Mouse (Mus musculus) mature B cell (primary cell): ENCODE data around the gene Washc4.
"Not testable (repeated sequence)": the region's sequence is repeated elsewhere in the genome, so short reads cannot be mapped to it uniquely, and the experiment has no call there.

ENCODE experiments used
- in situ Hi-C: fragments of 300-500 bp; cut with MboI; formaldehyde crosslinking; loops from 2 replicates; pipeline ENCODE4 v1.14.3; 2019

Gene Washc4

DNA sequence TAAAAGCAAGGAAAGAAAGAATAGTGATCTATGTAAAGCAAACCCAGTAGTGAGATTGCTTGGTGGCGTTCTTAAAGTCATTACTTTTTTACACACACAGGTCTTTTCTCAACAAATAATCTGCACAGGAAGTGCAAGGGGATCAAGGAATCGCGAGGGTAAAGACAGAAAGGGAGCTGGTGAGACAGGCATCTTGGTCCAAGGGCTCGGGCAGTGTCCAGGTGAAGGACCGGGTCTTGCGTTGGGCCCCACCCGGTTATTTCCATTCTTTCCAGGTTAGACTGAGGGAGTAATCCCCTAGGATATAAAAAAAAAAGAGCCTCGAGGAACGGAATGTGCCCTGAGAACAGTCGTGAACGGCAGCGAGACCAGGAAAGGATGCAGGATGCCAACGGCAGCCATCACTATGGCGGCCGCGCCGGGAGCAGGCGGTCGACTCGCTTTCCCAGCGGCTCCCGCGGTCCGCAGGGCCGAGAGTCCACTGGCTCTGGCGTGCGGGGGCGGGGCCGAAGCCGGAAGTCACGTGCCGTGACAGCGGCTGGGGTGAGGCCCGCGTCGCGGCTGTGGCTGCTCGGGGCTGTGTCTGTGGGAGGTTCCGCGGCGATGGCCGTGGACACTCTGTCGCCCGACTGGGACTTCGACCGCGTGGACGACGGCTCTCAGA is at the start of gene Washc4:
Washc4 (plus strand) TSS at position 314 of the 664 bp plus-strand sequence.
- in situ Hi-C loops = no loop called here

DNA sequence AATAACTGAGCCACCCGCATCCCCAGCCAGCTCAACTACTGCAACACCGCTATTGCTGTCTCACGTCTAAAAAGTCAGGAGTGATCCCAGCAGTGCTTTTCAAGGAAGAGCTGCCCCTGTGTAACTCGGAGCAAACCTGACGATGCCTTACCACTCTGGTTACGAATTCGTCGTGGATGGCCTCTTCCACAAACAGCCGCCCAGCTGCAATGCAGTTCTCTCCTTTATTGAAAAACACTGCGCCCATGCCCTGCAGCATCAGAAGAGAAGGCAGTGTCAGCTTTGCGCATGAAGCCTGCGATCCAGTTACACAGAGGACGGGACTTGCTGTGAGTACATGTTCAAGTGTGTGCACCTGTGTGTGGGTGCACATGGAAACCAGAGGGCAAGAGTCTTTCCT is 46.2 kb upstream of the Washc4 start:
- in situ Hi-C loops = no loop called here

GRCm38 (mm10) chr10:83508962-83509660 is 34.4 kb upstream of the Washc4 start:
- in situ Hi-C loops = loop anchor here (10.0 kb wide), 1 partner anchor 604 kb away; no protein-coding TSS in a partner anchor

DNA sequence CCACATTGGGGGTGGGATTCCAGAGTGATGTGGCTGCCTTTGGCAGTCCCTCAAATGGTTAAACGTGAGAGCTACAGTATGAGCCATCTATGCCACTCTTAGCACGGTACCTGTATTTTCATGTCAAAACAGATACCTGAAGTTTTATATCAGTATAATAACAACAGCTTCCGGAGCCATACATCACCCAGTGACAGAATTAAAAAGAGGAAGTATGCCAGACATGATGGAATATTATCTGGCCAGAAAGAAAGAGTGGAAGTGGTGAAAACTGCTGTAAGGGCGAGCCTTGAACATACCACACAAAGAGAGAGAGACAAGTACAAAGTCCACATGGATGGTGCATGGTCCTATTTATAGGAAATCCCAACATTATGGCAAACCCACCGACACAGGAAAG is 32.2 kb upstream of the Washc4 start:
- in situ Hi-C loops = no loop called here

DNA sequence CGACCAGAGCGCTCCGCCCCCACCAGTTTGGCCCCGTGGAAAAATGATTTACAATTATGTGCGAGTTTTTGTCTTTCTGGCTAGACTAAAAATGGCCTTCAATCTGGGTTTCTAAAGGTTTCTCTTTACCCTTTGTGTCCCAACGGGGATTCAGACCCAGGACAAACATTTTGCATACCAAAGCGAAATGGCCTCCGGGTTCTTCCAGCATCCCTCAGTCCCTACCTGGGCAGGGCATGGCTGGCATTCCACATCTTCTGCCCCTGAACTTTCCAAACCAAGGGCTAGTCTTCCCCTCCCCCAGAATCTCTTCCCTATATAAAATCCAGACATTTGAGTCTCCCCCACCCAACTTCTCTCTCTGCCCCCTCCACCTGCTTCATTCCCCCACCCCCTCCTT is 29.8 kb upstream of the Washc4 start:
- in situ Hi-C loops = no loop called here

GRCm38 (mm10) chr10:83520990-83521389 is 22.6 kb upstream of the Washc4 start:
- in situ Hi-C loops = no loop called here

- in situ Hi-C loops = not testable (repeated sequence)
These were observed 19.3 kb upstream of the Washc4 start for GRCm38 (mm10) chr10:83524238-83524637.

GRCm38 (mm10) chr10:83530384-83530967 is 13.1 kb upstream of the Washc4 start:
- in situ Hi-C loops = no loop called here

GRCm38 (mm10) chr10:83533258-83533909 is 10.2 kb upstream of the Washc4 start:
- in situ Hi-C loops = no loop called here

- in situ Hi-C loops = no loop called here
These were observed 9.7 kb upstream of the Washc4 start, which contains the start of gene Aldh1l2 for GRCm38 (mm10) chr10:83533910-83534283. TSS of gene Aldh1l2 (minus strand) at chr10:83534140.

GRCm38 (mm10) chr10:83536436-83536835 is 7.1 kb upstream of the Washc4 start:
- in situ Hi-C loops = no loop called here

GRCm38 (mm10) chr10:83539311-83539980 is 4.1 kb upstream of the Washc4 start:
- in situ Hi-C loops = no loop called here

DNA sequence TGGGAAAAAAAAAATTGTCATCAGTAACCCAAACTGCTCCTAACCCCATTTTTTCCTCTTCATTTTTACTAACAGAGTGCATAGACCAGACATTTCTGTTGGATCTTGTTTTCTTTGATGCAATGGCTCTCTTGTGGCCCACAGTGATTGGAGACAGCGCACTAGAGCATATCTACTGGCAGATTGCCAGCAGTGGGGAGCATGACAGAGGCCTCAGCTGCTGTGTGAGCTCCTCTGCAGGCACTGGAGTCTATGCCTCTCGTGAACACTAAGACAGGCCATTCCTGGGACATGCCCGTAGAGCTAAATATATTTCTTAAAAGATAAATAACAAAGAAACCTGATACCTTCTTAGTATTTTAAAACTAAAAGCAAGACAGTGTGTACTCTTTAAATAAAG is 3.5 kb upstream of the Washc4 start:
- in situ Hi-C loops = no loop called here

DNA sequence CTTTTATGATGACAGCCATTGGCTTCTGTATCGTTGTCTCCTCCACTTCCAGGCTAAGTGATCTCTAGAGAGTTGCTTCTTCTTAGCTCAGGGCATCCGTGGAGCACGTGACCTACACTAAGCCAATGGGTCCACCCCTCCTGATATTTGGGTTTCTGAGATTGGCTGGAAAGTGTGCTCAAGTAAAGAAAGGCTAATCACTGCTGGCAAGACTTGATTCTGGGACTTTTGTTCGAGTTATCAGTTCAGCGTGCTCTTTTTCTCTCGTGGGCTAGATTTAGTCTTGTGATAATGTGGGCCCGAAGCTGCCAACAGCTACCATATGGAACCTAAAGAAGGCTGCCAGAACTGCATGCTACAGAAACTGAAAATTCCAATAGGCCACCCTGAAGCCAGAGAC is 1.3 kb upstream of the Washc4 start:
- in situ Hi-C loops = no loop called here

DNA sequence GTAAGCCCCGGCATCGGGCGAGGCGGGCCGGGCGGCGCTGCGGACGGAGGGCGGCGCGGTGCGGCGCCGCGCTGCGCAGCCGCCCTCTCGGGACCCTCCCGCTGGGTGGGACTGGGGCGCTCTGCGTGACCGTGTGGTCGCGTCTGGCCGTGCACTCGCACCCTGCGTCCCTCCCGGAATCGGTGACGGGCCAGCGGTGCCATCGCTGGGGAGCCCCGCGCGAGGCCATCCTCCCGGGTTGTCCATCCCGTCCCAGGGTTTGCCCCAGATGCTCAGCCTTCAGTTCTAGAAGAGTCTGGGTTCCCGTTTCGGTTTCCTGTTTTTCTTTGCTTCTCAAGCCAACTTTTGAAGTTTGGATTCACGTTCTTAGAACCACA is 539 bp downstream of the Washc4 start:
- in situ Hi-C loops = no loop called here

GRCm38 (mm10) chr10:83545341-83545740 is 1.8 kb downstream of the Washc4 start:
- in situ Hi-C loops = no loop called here

DNA sequence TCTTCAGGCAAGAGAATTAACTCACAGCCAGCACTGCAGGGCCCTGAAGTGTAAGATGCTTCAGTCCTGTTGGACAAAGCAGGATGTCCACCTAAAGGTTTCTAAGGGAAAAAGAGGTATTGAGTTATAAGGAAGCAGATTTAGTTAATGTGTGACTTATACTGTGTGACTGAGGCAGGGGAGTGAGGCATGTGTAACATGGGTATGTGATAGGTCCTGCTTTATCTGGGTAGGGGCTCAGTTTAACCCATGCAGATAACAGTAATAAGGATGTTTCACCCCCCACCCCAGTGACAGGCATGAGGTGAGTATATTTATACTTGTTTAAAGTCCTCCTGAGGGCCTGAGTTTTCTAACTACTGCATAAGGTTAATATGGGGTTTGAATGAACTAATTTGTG is 19.5 kb downstream of the Washc4 start:
- in situ Hi-C loops = no loop called here

GRCm38 (mm10) chr10:83565449-83566441 is 22.2 kb downstream of the Washc4 start:
- in situ Hi-C loops = no loop called here

GRCm38 (mm10) chr10:83590801-83591200 is 47.2 kb downstream of the Washc4 start:
- in situ Hi-C loops = no loop called here

GRCm38 (mm10) chr10:83592616-83593015 is 49.1 kb downstream of the Washc4 start:
- in situ Hi-C loops = no loop called here

DNA sequence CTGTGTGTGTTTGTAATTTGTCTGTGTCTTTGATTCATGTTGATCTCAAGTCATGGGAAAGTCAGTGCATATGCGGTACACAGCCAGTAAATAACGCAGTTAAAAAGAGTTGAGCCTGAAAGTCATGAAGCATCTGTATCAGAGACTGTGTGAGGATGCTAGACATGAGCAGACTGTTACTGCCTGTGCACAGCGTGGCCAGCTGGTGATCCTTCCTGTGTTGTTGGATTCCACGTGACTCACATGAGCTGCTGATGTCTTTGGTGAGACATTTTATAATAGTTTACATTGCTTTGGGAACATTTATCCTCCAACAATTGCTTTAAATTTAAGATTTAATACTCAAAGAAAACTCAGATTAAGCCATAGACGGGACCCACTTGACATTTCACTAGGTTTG is 51.0 kb downstream of the Washc4 start:
- in situ Hi-C loops = no loop called here
